Mouse (Mus musculus) MEL (cell line): ENCODE results near the gene Prkci. TPM values are rescaled to one million over a fixed set of nuclear protein-coding genes. Genes with fewer than 3 reads are reported as not detected.
A peak's percentile ranks its signal among the peaks of the same experiment; 100 is the strongest.

Experiments used
- DNase-seq: peaks from one replicate; pipeline ENCODE4 v3.0.0; 2011; ENCODE audit warnings: low read depth, low spot score
- H3K27ac ChIP-seq: 2 replicates; pipeline ENCODE4 v1.5.1; 2012; ENCODE audit warnings: low read depth, mild to moderate bottlenecking, control low read depth, low read length, moderate library complexity; ENCODE audit not compliant: control insufficient read depth
- H3K27me3 ChIP-seq, 2 experiments: fragments of 150-350 bp in 1 of 2; sonication (generic) in 1 of 2; 2 replicates each; pipeline ENCODE4 v1.6.1; 2012; ENCODE audit warnings: low read length in 2 of 2, mild to moderate bottlenecking in 2 of 2, improper control_type of control experiment in 1 of 2, moderate library complexity in 1 of 2; ENCODE audit not compliant: insufficient read depth in 2 of 2, control insufficient read depth in 1 of 2
- H3K36me3 ChIP-seq, 2 experiments: 2 replicates each; pipeline ENCODE4 v1.6.1; 2012 to 2014; ENCODE audit warnings: low read length in 2 of 2, improper control_type of control experiment in 1 of 2, inconsistent platforms in 1 of 2, mild to moderate bottlenecking in 1 of 2; ENCODE audit not compliant: insufficient read depth in 2 of 2, control insufficient read depth in 1 of 2
- H3K4me1 ChIP-seq, 2 experiments: fragments of 150-350 bp in 1 of 2; sonication (generic) in 1 of 2; 2 replicates each; pipeline ENCODE4 v1.6.1; 2012; ENCODE audit warnings: low read length in 2 of 2, improper control_type of control experiment in 1 of 2, mild to moderate bottlenecking in 1 of 2; ENCODE audit not compliant: insufficient read depth in 2 of 2, control insufficient read depth in 1 of 2
- H3K4me3 ChIP-seq, 2 experiments: fragments of 150-350 bp in 1 of 2; sonication (generic) in 1 of 2; 2 replicates each; pipeline ENCODE4 v1.5.1; 2012; ENCODE audit warnings: low read depth in 2 of 2, low read length in 2 of 2, mild to moderate bottlenecking in 2 of 2, moderate library complexity in 2 of 2, control low read depth in 1 of 2, improper control_type of control experiment in 1 of 2; ENCODE audit not compliant: control insufficient read depth in 1 of 2, insufficient read depth in 1 of 2
- H3K79me2 ChIP-seq: 2 replicates; pipeline ENCODE4 v1.6.1; 2012; ENCODE audit warnings: mild to moderate bottlenecking, low read length, moderate library complexity; ENCODE audit not compliant: control insufficient read depth, poor library complexity, insufficient read depth
- H3K9ac ChIP-seq: 2 replicates; pipeline ENCODE4 v1.6.1; 2012; ENCODE audit warnings: low read depth, mild to moderate bottlenecking, control low read depth, low read length, moderate library complexity; ENCODE audit not compliant: control insufficient read depth, poor library complexity, severe bottlenecking
- H3K9me3 ChIP-seq: fragments of 150-350 bp; sonication (generic); replicated peaks from 2 replicates; pipeline ENCODE4 v1.6.1; 2012; ENCODE audit warnings: mild to moderate bottlenecking, low read length, improper control_type of control experiment, moderate library complexity; ENCODE audit not compliant: insufficient read depth
- ELF1 ChIP-seq: IDR thresholded peaks from 2 replicates; pipeline ENCODE4 v1.6.1; 2014; ENCODE audit warnings: low read depth, mild to moderate bottlenecking, inconsistent platforms, low read length, improper control_type of control experiment, moderate library complexity
- GABPA ChIP-seq: IDR thresholded peaks from 2 replicates; pipeline ENCODE4 v1.6.1; 2012; ENCODE audit warnings: low read depth, mild to moderate bottlenecking, inconsistent platforms, low read length, improper control_type of control experiment, moderate library complexity
- GATA1 ChIP-seq: IDR thresholded peaks from 2 replicates; pipeline ENCODE4 v1.6.1; 2011; ENCODE audit warnings: low read depth, low read length, improper control_type of control experiment
- HCFC1 ChIP-seq: IDR thresholded peaks from 2 replicates; pipeline ENCODE4 v1.6.1; 2012; ENCODE audit warnings: low read depth, mild to moderate bottlenecking, inconsistent platforms, low read length, improper control_type of control experiment, moderate library complexity
- JUND ChIP-seq: IDR thresholded peaks from 2 replicates; pipeline ENCODE4 v1.6.1; 2011; ENCODE audit warnings: low read depth, mild to moderate bottlenecking, improper control_type of control experiment, low read length
- KAT2A ChIP-seq: conservative IDR thresholded peaks from 2 replicates; pipeline ENCODE4 v1.6.1; 2012; ENCODE audit warnings: low read depth, low read length, improper control_type of control experiment, inconsistent platforms
- MAZ ChIP-seq: IDR thresholded peaks from 2 replicates; pipeline ENCODE4 v1.6.1; 2012; ENCODE audit warnings: low read depth, mild to moderate bottlenecking, inconsistent platforms, low read length, improper control_type of control experiment
- NELFE ChIP-seq: IDR thresholded peaks from 2 replicates; pipeline ENCODE4 v1.6.1; 2011; ENCODE audit warnings: low read depth, low read length, improper control_type of control experiment
- POLR2A ChIP-seq, 2 experiments: IDR thresholded peaks; 2 replicates each; pipeline ENCODE4 v1.6.1; 2011 to 2012; ENCODE audit warnings: low read length in 2 of 2, mild to moderate bottlenecking in 2 of 2, control low read depth in 1 of 2, improper control_type of control experiment in 1 of 2, low read depth in 1 of 2, moderate library complexity in 1 of 2; ENCODE audit not compliant: control insufficient read depth in 1 of 2, insufficient read depth in 1 of 2, poor library complexity in 1 of 2
- POLR2AphosphoS5 ChIP-seq: IDR thresholded peaks from 2 replicates; pipeline ENCODE4 v1.6.1; 2012; ENCODE audit warnings: low read depth, borderline replicate concordance, mild to moderate bottlenecking, inconsistent platforms, low read length, moderate library complexity, mixed read lengths
- RAD21 ChIP-seq: IDR thresholded peaks from 2 replicates; pipeline ENCODE4 v1.6.1; 2011; ENCODE audit warnings: mild to moderate bottlenecking, low read depth, low read length, improper control_type of control experiment
- SIN3A ChIP-seq: IDR thresholded peaks from 2 replicates; pipeline ENCODE4 v1.6.1; 2012; ENCODE audit warnings: low read length, improper control_type of control experiment, inconsistent platforms
- SMC3 ChIP-seq: IDR thresholded peaks from 2 replicates; pipeline ENCODE4 v1.6.1; 2011; ENCODE audit warnings: low read depth, low read length, improper control_type of control experiment
- TBP ChIP-seq: IDR thresholded peaks from 2 replicates; pipeline ENCODE4 v1.8.0; 2011; ENCODE audit warnings: low read depth, low read length, improper control_type of control experiment
- TCF12 ChIP-seq: IDR thresholded peaks from 2 replicates; pipeline ENCODE4 v1.6.1; 2014; ENCODE audit warnings: low read depth, mild to moderate bottlenecking, inconsistent platforms, low read length, improper control_type of control experiment, moderate library complexity
- polyA plus RNA-seq, 2 experiments: library from polyadenylated mRNA; stranded (reverse) in 1 of 2; unstranded in 1 of 2; fragments of >175 nt in 1 of 2; fragments of >200 nt in 1 of 2; gene quantifications; 2 replicates each; pipeline versions ENCODE4 v1.2.1 to v1.2.4; 2012; ENCODE audit warnings: low replicate concordance in 2 of 2, low read depth in 1 of 2; ENCODE audit not compliant: insufficient read length in 2 of 2, insufficient read depth in 1 of 2, missing spikeins in 1 of 2
- total RNA-seq: library from RNA; depleted of rRNA; stranded (reverse); fragments of 300-350 nt; gene quantifications from 2 replicates; pipeline ENCODE4 v1.2.3, GENCODE M21; 2012; rRNA removed

Prkci gene
- total and polyA plus RNA-seq, 3 experiments, result 9.0 to 18.3 TPM; not detected in 1

DNA sequence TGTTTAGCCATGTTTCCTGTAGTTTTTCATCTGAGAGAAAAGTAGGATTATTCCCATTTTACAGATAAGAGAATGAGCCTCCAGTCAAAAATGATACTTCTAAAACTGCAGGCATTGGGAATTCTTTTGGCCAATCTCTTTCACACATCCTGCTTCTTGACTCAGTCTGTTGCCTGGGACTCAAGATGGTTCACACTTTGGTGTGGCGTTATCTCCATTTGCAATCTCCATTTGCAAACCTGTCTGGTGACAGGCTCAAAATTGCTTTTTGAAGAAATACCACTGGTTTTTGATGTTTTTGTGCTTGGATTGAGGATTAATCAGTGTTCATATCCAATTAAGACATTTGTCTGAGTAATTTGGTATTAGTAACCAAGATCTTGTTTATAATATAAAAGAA lies 103.0 kb downstream of the Prkci start:
- H3K27ac ChIP-seq, result no peak overlapping the region
- H3K4me1 ChIP-seq, result peaks cover 3 to 8% of the 10 kb centered on the region in 2 experiments
- H3K36me3 ChIP-seq, result peaks cover 0 to 28% of the 10 kb centered on the region in 2 experiments; a peak in 2 of 4 replicates
- peaks cover 17% of the 10 kb centered on the region for H3K79me2 ChIP-seq
- H3K27me3 ChIP-seq, result no peaks in the 10 kb centered on the region
- H3K9me3 ChIP-seq, result no peaks in the 10 kb centered on the region
- no peak overlapping the region for H3K9ac ChIP-seq
- no peak for DNase-seq
- no peak overlapping the region for H3K4me3 ChIP-seq
- TF ChIP-seq POLR2A (IDR thresholded peaks at IDR 0.05; ENCODE audit: control insufficient read depth in 1 of 2, insufficient read depth in 1 of 2, low read depth in 1 of 2, low read length in 2 of 2, poor library complexity in 1 of 2) (no peak), GABPA (no peak), GATA1 (0 out of 2 replicates have a peak, but pooled peaks have one; percentile 17)
- TF ChIP-seq, all 39 proteins: peak for 1

DNA sequence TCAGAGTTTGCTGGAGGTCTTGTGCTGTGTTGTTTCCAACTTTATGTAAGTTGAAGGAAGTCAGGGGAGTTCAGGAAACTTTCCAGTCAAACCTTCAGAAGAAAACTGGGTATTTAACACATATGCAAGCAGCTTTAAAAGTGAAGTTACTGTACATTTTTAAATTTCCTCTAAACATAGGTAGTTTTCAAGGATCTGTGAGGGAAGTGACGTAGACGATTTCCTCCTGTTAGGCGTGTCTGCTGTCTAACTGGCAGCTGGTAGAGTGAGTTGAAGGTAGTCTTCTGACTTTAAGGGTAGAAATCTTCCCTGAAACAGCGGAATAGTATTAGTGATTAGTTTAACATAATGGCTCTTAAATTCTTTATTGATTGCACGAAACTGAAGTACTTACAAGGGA lies 104.5 kb downstream of the Prkci start:
- Histone ChIP-seq H3K79me2 (peaks cover 20% of the 10 kb centered on the region), H3K36me3 (peaks cover 0 to 34% of the 10 kb centered on the region in 2 experiments; a peak in 2 of 4 replicates), H3K9me3 (no peaks in the 10 kb centered on the region), H3K4me3 (no peak overlapping the region), H3K9ac (no peak overlapping the region), H3K27me3 (no peaks in the 10 kb centered on the region), H3K27ac (no peak overlapping the region), H3K4me1 (peaks cover 7 to 17% of the 10 kb centered on the region in 2 experiments)
- no peak for DNase-seq
- TF ChIP-seq ELF1 (no peak), JUND (no peak), KAT2A (no peak), RAD21 (no peak), MAZ (no peak), TCF12 (no peak), POLR2A (IDR thresholded peaks at IDR 0.05; ENCODE audit: control insufficient read depth in 1 of 2, insufficient read depth in 1 of 2, low read depth in 1 of 2, low read length in 2 of 2, poor library complexity in 1 of 2) (no peak), SMC3 (no peak)

DNA sequence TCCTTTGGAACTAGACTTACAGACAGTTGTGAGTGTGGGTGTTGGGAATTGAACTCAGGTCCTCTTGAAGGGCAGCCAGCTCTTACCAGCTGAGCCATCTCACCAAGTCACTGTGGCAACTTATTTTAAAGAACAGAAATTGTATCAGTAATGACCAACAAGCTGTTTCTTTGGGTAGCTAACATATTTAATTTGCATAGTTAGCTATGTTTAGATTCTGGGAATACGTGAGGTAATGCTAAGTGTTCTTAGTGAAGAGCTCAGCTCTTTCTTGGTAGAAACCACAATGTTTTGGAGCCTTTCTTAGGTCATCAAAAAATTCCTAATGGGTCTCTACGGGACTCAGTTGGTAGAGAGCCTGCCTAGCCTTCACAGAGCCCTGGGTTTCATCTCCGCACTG lies 105.3 kb downstream of the Prkci start:
- H3K27me3 ChIP-seq, result no peaks in the 10 kb centered on the region
- H3K9me3 ChIP-seq, result no peaks in the 10 kb centered on the region
- H3K27ac ChIP-seq, result no peak overlapping the region
- H3K79me2 ChIP-seq, result peaks cover 16% of the 10 kb centered on the region
- H3K9ac ChIP-seq, result no peak overlapping the region
- no peak overlapping the region for H3K4me3 ChIP-seq
- peaks cover 10 to 17% of the 10 kb centered on the region in 2 experiments for H3K4me1 ChIP-seq
- DNase-seq, result no peak
- TF ChIP-seq RAD21 (no peak), POLR2A (IDR thresholded peaks at IDR 0.05; ENCODE audit: control insufficient read depth in 1 of 2, insufficient read depth in 1 of 2, low read depth in 1 of 2, low read length in 2 of 2, poor library complexity in 1 of 2) (no peak), SIN3A (no peak), KAT2A (no peak), POLR2AphosphoS5 (no peak), HCFC1 (no peak), NELFE (no peak), TBP (no peak), JUND (no peak), MAZ (no peak)
- H3K36me3 ChIP-seq, result peaks cover 0 to 38% of the 10 kb centered on the region in 2 experiments; a peak in 2 of 4 replicates

Other genes starting within 250 kb of the Prkci start
- not detected in 2 replicates for gene Samd7, start 249.5 kb upstream of the Prkci start, total RNA-seq
- gene Samd7, start 249.5 kb upstream of the Prkci start, polyA plus RNA-seq, result not detected
- gene Sec62, start 202.9 kb upstream of the Prkci start, total RNA-seq, result 32.8 and 35.6 TPM in 2 replicates
- 100 to 1,000 TPM in 1 of 2 experiments, 10 to 100 TPM in 1; 75.4 to 171 TPM for gene Sec62, start 202.9 kb upstream of the Prkci start, polyA plus RNA-seq
- not detected in 2 replicates for gene Gpr160, start 139.8 kb upstream of the Prkci start, total RNA-seq
- gene Gpr160, start 139.8 kb upstream of the Prkci start, polyA plus RNA-seq, result under 1 TPM in 1 of 2 experiments, not detected in 1; 0.17 TPM
- 3.2 and 3.5 TPM in 2 replicates for gene Phc3, start 26.3 kb upstream of the Prkci start, total RNA-seq
- 10 to 100 TPM in 1 of 2 experiments, not detected in 1; 11.4 TPM for gene Phc3, start 26.3 kb upstream of the Prkci start, polyA plus RNA-seq
- 7.4 and 7.5 TPM in 2 replicates for gene Skil, start 99.3 kb downstream of the Prkci start, total RNA-seq
- gene Skil, start 99.3 kb downstream of the Prkci start, polyA plus RNA-seq, result 1 to 10 TPM in 1 of 2 experiments, not detected in 1; 8.6 TPM
- gene Cldn11, start 154.2 kb downstream of the Prkci start, total RNA-seq, result not detected in 2 replicates
- not detected for gene Cldn11, start 154.2 kb downstream of the Prkci start, polyA plus RNA-seq